Mouse (Mus musculus) limb, embryonic 11.5 days (tissue): Measurements from ENCODE around the gene Rnf220. TPM values are rescaled to one million over a fixed set of nuclear protein-coding genes. Genes with fewer than 3 reads are reported as not detected.

ENCODE experiments used
- ATAC-seq: fragments of 200-750 bp; cut with Nextera tagmentation; 2 replicates; pipeline ENCODE4 v1.8.0; 2017; ENCODE audit warnings: low read depth; ENCODE audit not compliant: insufficient number of reproducible peaks, low FRiP score, low TSS enrichment
- DNase-seq: peaks from one replicate; pipeline ENCODE4 v3.0.0-alpha.2; 2015; ENCODE audit warnings: low spot score
- H3K27ac ChIP-seq: fragments of 300-500 bp; sonication (generic); replicated peaks from 2 replicates; pipeline ENCODE4 v1.5.1; 2014; ENCODE audit warnings: low read depth, mild to moderate bottlenecking, low read length
- H3K27me3 ChIP-seq: fragments of 300-500 bp; sonication (generic); 2 replicates; pipeline ENCODE4 v1.6.1; 2014; ENCODE audit warnings: mild to moderate bottlenecking, low read length, mixed read lengths; ENCODE audit not compliant: control insufficient read depth, insufficient read depth
- H3K36me3 ChIP-seq: fragments of 300-500 bp; sonication (generic); 2 replicates; pipeline ENCODE4 v1.6.1; 2014; ENCODE audit warnings: mild to moderate bottlenecking, low read length, moderate library complexity, mixed read lengths; ENCODE audit not compliant: control insufficient read depth, insufficient read depth
- H3K4me1 ChIP-seq: fragments of 300-500 bp; sonication (generic); 2 replicates; pipeline ENCODE4 v1.6.1; 2014; ENCODE audit warnings: low read length, mixed read lengths; ENCODE audit not compliant: control insufficient read depth, insufficient read depth
- H3K4me2 ChIP-seq: fragments of 300-500 bp; sonication (generic); 2 replicates; pipeline ENCODE4 v1.6.1; 2014; ENCODE audit warnings: low read depth, mild to moderate bottlenecking, moderate library complexity; ENCODE audit not compliant: severe bottlenecking
- H3K4me3 ChIP-seq: fragments of 300-500 bp; sonication (generic); 2 replicates; pipeline ENCODE4 v1.5.1; 2014; ENCODE audit warnings: low read depth, low read length
- H3K9ac ChIP-seq: fragments of 300-500 bp; sonication (generic); 2 replicates; pipeline ENCODE4 v1.6.1; 2014; ENCODE audit warnings: mild to moderate bottlenecking, low read length
- H3K9me3 ChIP-seq: fragments of 300-500 bp; sonication (generic); 2 replicates; pipeline ENCODE4 v1.6.1; 2016; ENCODE audit warnings: low read length; ENCODE audit not compliant: control insufficient read depth
- WGBS: fragments of 180-500 bp; shearing (Covaris S2); extraction: QIAGEN DNeasy Blood & Tissue Kit; methylation state at CpG from one replicate; pipeline ENCODE4 v1.1.7; 2014; 5-methylcytosine and 5-hydroxymethylcytosine counted together
- polyA plus RNA-seq: library from polyadenylated mRNA; unstranded; fragments of >200 nt; fragmentation: Nextera tagmentation; extraction: Ambion mirVana; gene quantifications from 2 replicates; pipeline ENCODE4 v1.2.1, GENCODE M21; 2014

Gene Rnf220
- polyA plus RNA-seq, 1 experiment from 2014 or later = 69.8 TPM

- Histone ChIP-seq H3K36me3 (no peaks in the 10 kb centered on the region), H3K27ac (no peak overlapping the region), H3K4me1 (peaks cover 11% of the 10 kb centered on the region), H3K27me3 (no peaks in the 10 kb centered on the region), H3K9ac (no peak overlapping the region), H3K9me3 (no peaks in the 10 kb centered on the region), H3K4me3 (no peak overlapping the region), H3K4me2 (no peak overlapping the region)
- DNase-seq = peak; percentile 79
- no peak for ATAC-seq
- 33% methylated on average over 1 of the region's 1 CpGs for WGBS
These were observed 31.1 kb upstream of the Rnf220 start for GRCm38 (mm10) chr4:117527952-117528351.

GRCm38 (mm10) chr4:117527116-117527899 is 30.5 kb upstream of the Rnf220 start:
- H3K27me3 ChIP-seq = no peaks in the 10 kb centered on the region
- H3K27ac ChIP-seq = no peak overlapping the region
- DNase-seq (peak; percentile 46), ATAC-seq (peak; percentile 62; the same call in 1 of the 2 replicates)
- H3K36me3 ChIP-seq = no peaks in the 10 kb centered on the region
- H3K4me2 ChIP-seq = no peak overlapping the region
- H3K9me3 ChIP-seq = no peaks in the 10 kb centered on the region
- peaks cover 11% of the 10 kb centered on the region for H3K4me1 ChIP-seq
- 52% methylated on average over 9 of the region's 9 CpGs for WGBS
- no peak overlapping the region for H3K4me3 ChIP-seq
- H3K9ac ChIP-seq = no peak overlapping the region

GRCm38 (mm10) chr4:117525990-117526389 is 29.1 kb upstream of the Rnf220 start:
- DNase-seq = no peak
- WGBS = 95% methylated on average over 5 of the region's 5 CpGs
- no peak for ATAC-seq
- no peak overlapping the region for H3K9ac ChIP-seq
- peaks cover 11% of the 10 kb centered on the region for H3K4me1 ChIP-seq
- H3K9me3 ChIP-seq = no peaks in the 10 kb centered on the region
- no peak overlapping the region for H3K27ac ChIP-seq
- H3K27me3 ChIP-seq = no peaks in the 10 kb centered on the region
- H3K4me3 ChIP-seq = no peak overlapping the region
- no peak overlapping the region for H3K4me2 ChIP-seq
- H3K36me3 ChIP-seq = no peaks in the 10 kb centered on the region

GRCm38 (mm10) chr4:117521350-117521749 is 24.5 kb upstream of the Rnf220 start:
- WGBS = 68% methylated on average over 2 of the region's 2 CpGs
- ATAC-seq = no peak

GRCm38 (mm10) chr4:117518246-117518645 is 21.4 kb upstream of the Rnf220 start:
- Histone ChIP-seq H3K9me3 (no peaks in the 10 kb centered on the region), H3K4me3 (no peak overlapping the region), H3K36me3 (no peaks in the 10 kb centered on the region), H3K4me2 (no peak overlapping the region), H3K4me1 (no peaks in the 10 kb centered on the region), H3K9ac (no peak overlapping the region), H3K27me3 (no peaks in the 10 kb centered on the region), H3K27ac (no peak overlapping the region)
- no peak for ATAC-seq
- 94% methylated on average over 4 of the region's 4 CpGs for WGBS
- no peak for DNase-seq

More at GRCm38 (mm10) chr4:117521350-117521749, 24.5 kb upstream of the Rnf220 start:
- no peak for DNase-seq
- Histone ChIP-seq H3K4me1 (no peaks in the 10 kb centered on the region), H3K4me3 (no peak overlapping the region), H3K9ac (no peak overlapping the region), H3K9me3 (no peaks in the 10 kb centered on the region), H3K27ac (no peak overlapping the region), H3K4me2 (no peak overlapping the region), H3K36me3 (no peaks in the 10 kb centered on the region), H3K27me3 (no peaks in the 10 kb centered on the region)

GRCm38 (mm10) chr4:117499043-117499442 is 2.2 kb upstream of the Rnf220 start:
- H3K9me3 ChIP-seq = peaks cover 3% of the 10 kb centered on the region; the same call in 1 of the 2 replicates
- H3K9ac ChIP-seq = no peak overlapping the region
- no peak overlapping the region for H3K4me2 ChIP-seq
- no peaks in the 10 kb centered on the region for H3K36me3 ChIP-seq
- H3K4me3 ChIP-seq = no peak overlapping the region
- H3K4me1 ChIP-seq = peaks cover 9% of the 10 kb centered on the region; the same call in 1 of the 2 replicates
- peaks cover 7% of the 10 kb centered on the region; the same call in 1 of the 2 replicates for H3K27me3 ChIP-seq
- 93% methylated on average over 8 of the region's 8 CpGs for WGBS
- DNase-seq (no peak), ATAC-seq (no peak)
- H3K27ac ChIP-seq = no peak overlapping the region

GRCm38 (mm10) chr4:117495869-117496401 is 917 bp downstream of the Rnf220 start:
- Histone ChIP-seq H3K27ac (peak overlapping the region; percentile 84), H3K4me3 (peak overlapping the region; percentile 63), H3K36me3 (no peaks in the 10 kb centered on the region), H3K27me3 (peaks cover 16% of the 10 kb centered on the region), H3K9me3 (no peaks in the 10 kb centered on the region), H3K4me1 (peaks cover 12% of the 10 kb centered on the region; the same call in 1 of the 2 replicates), H3K4me2 (peak overlapping the region; percentile 92), H3K9ac (peak overlapping the region; percentile 69)
- DNase-seq (peak; percentile 68), ATAC-seq (peak; percentile 42; the same call in 1 of the 2 replicates)
- under 1% methylated on average over 33 of the region's 33 CpGs for WGBS

GRCm38 (mm10) chr4:117494911-117495501 is 1.8 kb downstream of the Rnf220 start:
- H3K4me3 ChIP-seq = peak overlapping the region; percentile 63
- H3K4me1 ChIP-seq = peaks cover 12% of the 10 kb centered on the region; the same call in 1 of the 2 replicates
- DNase-seq (peak; percentile 73), ATAC-seq (peak; percentile 49)
- no peaks in the 10 kb centered on the region for H3K36me3 ChIP-seq
- WGBS = under 1% methylated on average over 47 of the region's 47 CpGs
- H3K27me3 ChIP-seq = peaks cover 16% of the 10 kb centered on the region
- H3K27ac ChIP-seq = peak overlapping the region; percentile 68
- no peaks in the 10 kb centered on the region for H3K9me3 ChIP-seq
- H3K9ac ChIP-seq = peak overlapping the region; percentile 66
- H3K4me2 ChIP-seq = peak overlapping the region; percentile 92
